Mouse (Mus musculus): ENCODE results near the gene Rtn4rl1. TPM values are rescaled to one million over a fixed set of nuclear protein-coding genes. Genes with fewer than 3 reads are reported as not detected.

The Rtn4rl1 gene
- polyA plus RNA-seq, 1 experiment from 2014 or later: 1.2 TPM

DNA sequence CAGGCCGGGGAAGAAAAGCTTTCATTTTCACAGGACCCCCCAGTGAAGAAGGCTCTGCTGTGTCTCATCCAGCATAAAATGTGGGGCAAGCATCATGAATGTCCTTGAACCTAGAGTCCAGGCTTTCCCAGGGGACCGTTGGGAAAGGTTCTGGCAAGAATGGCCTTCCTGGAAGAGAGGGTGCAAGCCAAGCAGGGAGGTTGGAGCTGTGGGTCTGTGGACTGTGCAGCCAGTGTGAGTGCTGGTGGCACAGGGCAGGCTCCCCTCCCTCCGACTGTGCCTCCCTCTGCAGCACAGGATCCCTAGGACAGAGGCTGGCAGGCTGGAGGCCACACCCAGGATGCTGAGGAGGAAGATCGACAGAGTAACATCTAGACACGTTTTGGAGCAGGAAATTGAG is 69.2 kb downstream of the Rtn4rl1 start:
- Histone ChIP-seq H3K4me3 (no peak overlapping the region), H3K27ac (no peak overlapping the region), H3K9me3 (replicated peaks) (no peaks in the 10 kb centered on the region), H3K9ac (no peak overlapping the region), H3K4me1 (peaks cover 29% of the 10 kb centered on the region), H3K36me3 (no peaks in the 10 kb centered on the region), H3K4me2 (no peak overlapping the region), H3K27me3 (replicated peaks) (peaks cover 26% of the 10 kb centered on the region; the same call in 1 of the 2 replicates)
- no peak for ATAC-seq
- 25% methylated on average over 5 of the region's 5 CpGs for WGBS (ENCODE audit: insufficient replicate concordance)

DNA sequence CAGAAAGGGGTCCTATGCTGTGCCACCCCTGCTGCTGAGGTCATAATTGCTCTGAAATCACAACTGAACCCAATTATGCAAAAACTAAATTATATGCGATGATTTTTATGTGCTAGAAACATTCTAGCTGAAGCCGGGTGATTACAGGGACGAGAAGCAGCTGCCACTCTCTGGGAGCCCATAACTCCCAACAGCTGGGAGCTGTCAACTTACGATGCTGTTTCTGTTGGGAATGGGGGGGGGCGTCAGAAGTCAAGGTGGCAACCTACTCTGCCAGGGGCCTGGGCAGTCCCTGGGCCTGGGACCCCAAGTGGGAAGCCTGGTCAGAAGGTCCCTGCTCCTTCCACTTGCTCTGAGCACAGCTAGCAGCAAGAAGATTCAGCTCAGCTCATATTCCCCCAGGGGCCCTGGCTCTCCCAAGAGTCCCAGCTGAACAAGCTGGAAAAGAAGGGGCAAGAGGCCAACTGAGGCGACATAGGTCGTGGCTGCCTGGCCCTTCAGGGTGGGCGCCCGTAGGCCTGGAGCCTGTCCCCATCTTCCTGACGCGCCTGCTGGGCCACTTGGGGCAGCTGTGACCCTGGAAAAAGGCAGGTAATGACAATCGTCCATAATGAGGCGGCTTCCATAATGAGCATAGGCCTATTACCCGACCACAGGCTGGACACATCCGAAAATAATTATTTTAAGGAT is 69.8 kb downstream of the Rtn4rl1 start:
- WGBS (ENCODE audit: insufficient replicate concordance): 73% methylated on average over 15 of the region's 15 CpGs
- Histone ChIP-seq H3K36me3 (no peaks in the 10 kb centered on the region), H3K27me3 (replicated peaks) (peaks cover 26% of the 10 kb centered on the region; the same call in 1 of the 2 replicates), H3K27ac (no peak overlapping the region), H3K4me2 (no peak overlapping the region), H3K9me3 (replicated peaks) (no peaks in the 10 kb centered on the region), H3K9ac (no peak overlapping the region), H3K4me1 (peaks cover 33% of the 10 kb centered on the region), H3K4me3 (no peak overlapping the region)
- ATAC-seq: no peak

DNA sequence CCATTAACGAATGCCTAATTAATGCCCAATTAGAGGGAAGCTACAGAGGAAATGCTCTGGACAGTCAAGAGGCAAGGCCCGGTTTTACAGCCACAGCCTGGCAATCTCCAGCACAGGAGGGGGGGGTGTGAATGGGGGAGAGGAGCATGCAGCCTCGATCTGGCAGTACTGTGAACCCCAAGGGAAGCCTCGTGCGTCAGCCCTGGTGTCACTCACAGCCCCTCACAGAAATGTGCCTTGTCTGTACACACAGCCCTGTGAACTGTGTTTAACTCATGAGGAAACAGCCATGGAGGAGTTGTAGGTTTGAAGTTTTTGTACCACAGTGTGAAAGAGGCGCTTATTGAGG is 70.4 kb downstream of the Rtn4rl1 start:
- H3K36me3 ChIP-seq: no peaks in the 10 kb centered on the region
- no peak overlapping the region for H3K4me2 ChIP-seq
- 70% methylated on average over 6 of the region's 6 CpGs for WGBS (ENCODE audit: insufficient replicate concordance)
- ATAC-seq: no peak
- no peaks in the 10 kb centered on the region for H3K9me3 ChIP-seq (replicated peaks)
- H3K27me3 ChIP-seq (replicated peaks): peaks cover 26% of the 10 kb centered on the region; the same call in 1 of the 2 replicates
- no peak overlapping the region for H3K27ac ChIP-seq
- H3K9ac ChIP-seq: no peak overlapping the region
- H3K4me3 ChIP-seq: no peak overlapping the region
- H3K4me1 ChIP-seq: peaks cover 37% of the 10 kb centered on the region

DNA sequence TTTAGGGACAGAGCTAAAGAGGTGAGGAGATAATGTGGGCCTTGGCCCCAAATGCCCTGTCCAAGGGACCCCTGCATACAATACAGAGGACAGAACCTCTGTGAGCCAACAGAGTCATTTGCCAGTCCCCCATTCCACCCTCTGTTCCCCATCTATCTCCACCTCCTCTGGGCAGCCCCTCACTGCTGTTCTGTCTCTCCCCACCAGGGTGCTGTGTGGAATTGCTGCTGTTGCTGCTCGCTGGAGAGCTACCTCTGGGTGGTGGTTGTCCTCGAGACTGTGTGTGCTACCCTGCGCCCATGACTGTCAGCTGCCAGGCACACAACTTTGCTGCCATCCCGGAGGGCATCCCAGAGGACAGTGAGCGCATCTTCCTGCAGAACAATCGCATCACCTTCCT is 71.0 kb downstream of the Rtn4rl1 start:
- 69% methylated on average over 6 of the region's 6 CpGs for WGBS (ENCODE audit: insufficient replicate concordance)
- no peak for ATAC-seq

DNA sequence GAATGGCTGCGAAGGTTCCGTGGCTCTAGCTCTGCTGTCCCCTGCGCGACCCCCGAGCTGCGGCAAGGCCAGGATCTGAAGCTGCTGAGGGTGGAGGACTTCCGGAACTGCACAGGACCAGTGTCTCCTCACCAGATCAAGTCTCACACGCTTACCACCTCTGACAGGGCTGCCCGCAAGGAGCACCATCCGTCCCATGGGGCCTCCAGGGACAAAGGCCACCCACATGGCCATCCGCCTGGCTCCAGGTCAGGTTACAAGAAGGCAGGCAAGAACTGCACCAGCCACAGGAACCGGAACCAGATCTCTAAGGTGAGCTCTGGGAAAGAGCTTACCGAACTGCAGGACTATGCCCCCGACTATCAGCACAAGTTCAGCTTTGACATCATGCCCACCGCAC is 72.0 kb downstream of the Rtn4rl1 start:
- WGBS (ENCODE audit: insufficient replicate concordance): 70% methylated on average over 15 of the region's 15 CpGs
- Histone ChIP-seq H3K27me3 (replicated peaks) (peaks cover 23% of the 10 kb centered on the region; the same call in 1 of the 2 replicates), H3K4me1 (peaks cover 53% of the 10 kb centered on the region), H3K9me3 (replicated peaks) (no peaks in the 10 kb centered on the region), H3K36me3 (no peaks in the 10 kb centered on the region), H3K9ac (no peak overlapping the region), H3K27ac (no peak overlapping the region), H3K4me3 (no peak overlapping the region), H3K4me2 (no peak overlapping the region)
- ATAC-seq: no peak

More for the DNA sequence above, 71.0 kb downstream of the Rtn4rl1 start:
- Histone ChIP-seq H3K4me2 (no peak overlapping the region), H3K27ac (no peak overlapping the region), H3K4me1 (peaks cover 43% of the 10 kb centered on the region), H3K4me3 (no peak overlapping the region), H3K9me3 (replicated peaks) (no peaks in the 10 kb centered on the region), H3K9ac (no peak overlapping the region), H3K36me3 (no peaks in the 10 kb centered on the region), H3K27me3 (replicated peaks) (peaks cover 26% of the 10 kb centered on the region; the same call in 1 of the 2 replicates)

DNA sequence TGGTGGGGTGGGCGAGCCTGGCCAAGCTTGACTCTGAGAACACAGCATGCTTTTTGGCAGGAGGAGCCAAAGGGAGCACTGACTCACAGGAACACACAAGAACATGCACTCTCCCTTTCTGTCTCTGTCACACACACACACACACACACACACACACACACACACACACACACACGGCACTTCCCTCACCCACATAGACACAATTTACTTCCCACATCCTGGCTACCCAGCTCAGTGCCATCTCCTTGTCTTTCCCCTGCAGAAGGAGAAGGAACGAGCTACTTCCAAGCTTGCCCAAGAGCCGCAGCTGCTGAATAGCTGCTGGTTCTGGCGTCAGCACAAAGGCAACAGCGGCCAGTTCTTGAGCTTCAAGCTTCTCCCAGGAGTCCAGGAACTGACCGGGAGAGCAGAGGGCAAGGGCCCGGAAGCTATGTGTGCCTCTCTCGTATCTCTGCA is 74.3 kb downstream of the Rtn4rl1 start:
- Histone ChIP-seq H3K27ac (no peak overlapping the region), H3K4me1 (peaks cover 47% of the 10 kb centered on the region), H3K27me3 (replicated peaks) (peaks cover 15% of the 10 kb centered on the region; the same call in 1 of the 2 replicates), H3K36me3 (no peaks in the 10 kb centered on the region), H3K4me2 (no peak overlapping the region), H3K4me3 (no peak overlapping the region), H3K9me3 (replicated peaks) (no peaks in the 10 kb centered on the region), H3K9ac (no peak overlapping the region)
- WGBS (ENCODE audit: insufficient replicate concordance): 50% methylated on average over 9 of the region's 9 CpGs
- ATAC-seq: no peak

DNA sequence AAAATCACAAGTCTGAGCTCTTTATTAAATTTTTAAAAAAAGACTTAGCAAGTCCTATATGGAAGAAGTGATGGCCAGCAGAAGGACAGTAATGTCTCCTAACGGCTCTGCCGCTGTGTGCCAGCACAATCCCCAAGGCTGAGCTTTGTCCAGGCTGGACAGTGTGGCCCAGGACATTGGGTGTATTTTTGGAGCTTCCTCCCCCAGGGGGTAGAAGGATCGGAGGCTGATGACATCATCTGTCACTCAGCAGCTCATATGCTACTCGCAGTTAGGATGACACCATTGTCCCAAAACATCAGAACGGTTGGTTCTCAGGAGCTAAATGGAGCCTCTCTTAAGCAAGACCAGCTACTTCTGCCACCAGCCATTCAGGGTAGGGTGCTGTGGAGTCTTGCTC is 74.9 kb downstream of the Rtn4rl1 start:
- no peak overlapping the region for H3K4me3 ChIP-seq
- H3K9ac ChIP-seq: no peak overlapping the region
- no peak for ATAC-seq
- H3K9me3 ChIP-seq (replicated peaks): no peaks in the 10 kb centered on the region
- no peak overlapping the region; the same call in 1 of the 2 replicates for H3K4me2 ChIP-seq
- WGBS (ENCODE audit: insufficient replicate concordance): 60% methylated on average over 5 of the region's 5 CpGs
- peaks cover 48% of the 10 kb centered on the region for H3K4me1 ChIP-seq
- peaks cover 19% of the 10 kb centered on the region for H3K27me3 ChIP-seq (replicated peaks)
- H3K36me3 ChIP-seq: no peaks in the 10 kb centered on the region
- no peak overlapping the region; the same call in 1 of the 2 replicates for H3K27ac ChIP-seq

DNA sequence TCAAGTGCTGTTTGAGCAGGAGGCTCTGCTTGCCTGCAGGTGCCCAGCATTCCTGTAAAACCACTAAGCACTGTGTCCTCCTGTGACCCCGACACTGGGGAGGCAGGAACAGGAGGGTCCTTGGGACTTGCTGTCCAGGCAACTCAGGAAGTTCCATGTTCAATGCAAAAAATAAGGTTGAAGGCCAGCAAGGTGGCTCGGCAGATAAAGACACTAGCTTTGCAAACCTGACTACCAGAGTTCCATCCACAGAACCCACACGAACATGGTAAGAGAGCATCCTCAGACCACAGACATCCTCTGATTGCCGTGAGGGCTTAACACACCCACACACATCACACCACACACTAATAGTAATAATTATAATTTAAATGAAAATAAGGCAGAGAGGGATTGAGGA is 75.6 kb downstream of the Rtn4rl1 start:
- no peaks in the 10 kb centered on the region for H3K9me3 ChIP-seq (replicated peaks)
- ATAC-seq: no peak
- H3K27ac ChIP-seq: peak overlapping the region; percentile 86
- H3K36me3 ChIP-seq: no peaks in the 10 kb centered on the region
- no peak overlapping the region for H3K9ac ChIP-seq
- H3K27me3 ChIP-seq (replicated peaks): peaks cover 24% of the 10 kb centered on the region
- no peak overlapping the region for H3K4me3 ChIP-seq
- 15% methylated on average over 4 of the region's 4 CpGs for WGBS (ENCODE audit: insufficient replicate concordance)
- peaks cover 48% of the 10 kb centered on the region for H3K4me1 ChIP-seq
- H3K4me2 ChIP-seq: peak overlapping the region; percentile 65

DNA sequence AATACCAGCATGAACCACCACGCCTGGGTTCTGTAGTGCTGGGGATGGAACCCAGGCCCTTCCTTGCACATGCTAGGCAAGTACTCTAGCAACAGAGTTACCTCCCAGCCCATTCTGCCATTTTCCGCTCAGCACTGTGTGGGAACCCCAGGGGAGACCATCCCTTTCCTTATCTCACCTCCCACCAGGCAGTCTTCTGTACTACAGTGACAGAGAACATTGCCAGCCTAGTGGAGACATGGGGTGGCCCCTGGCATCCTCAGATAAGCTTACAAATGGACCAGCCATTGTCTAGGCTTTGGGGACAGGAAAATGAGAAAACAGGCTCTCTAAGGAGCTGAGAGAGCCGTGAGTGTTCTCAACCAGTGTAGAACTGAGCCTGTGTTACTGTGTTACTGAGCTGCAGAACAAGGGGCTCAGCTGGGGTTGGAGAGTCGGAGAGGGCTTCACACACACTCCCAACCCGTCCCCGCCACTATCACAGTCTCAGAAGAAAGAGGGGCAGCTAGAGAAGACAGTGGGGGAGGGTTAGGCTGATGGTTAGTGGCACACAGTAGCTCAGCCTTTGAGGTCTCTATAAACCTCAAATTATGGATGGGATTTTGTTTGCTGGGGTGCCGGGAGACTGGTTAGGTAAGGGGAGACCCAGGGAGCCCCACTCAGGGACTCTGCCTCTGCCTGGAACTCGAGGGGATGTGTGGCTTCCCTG is 76.8 kb downstream of the Rtn4rl1 start:
- Histone ChIP-seq H3K9ac (peak overlapping the region; percentile 49), H3K4me2 (peak overlapping the region; percentile 65), H3K4me3 (0 out of 2 replicates have a peak overlapping the region, but pooled peaks have one; percentile 13), H3K36me3 (no peaks in the 10 kb centered on the region), H3K27me3 (replicated peaks) (peaks cover 20% of the 10 kb centered on the region), H3K4me1 (peaks cover 57% of the 10 kb centered on the region), H3K9me3 (replicated peaks) (no peaks in the 10 kb centered on the region), H3K27ac (peak overlapping the region; percentile 86)
- WGBS (ENCODE audit: insufficient replicate concordance): 33% methylated on average over 8 of the region's 8 CpGs
- ATAC-seq: peak; percentile 98

DNA sequence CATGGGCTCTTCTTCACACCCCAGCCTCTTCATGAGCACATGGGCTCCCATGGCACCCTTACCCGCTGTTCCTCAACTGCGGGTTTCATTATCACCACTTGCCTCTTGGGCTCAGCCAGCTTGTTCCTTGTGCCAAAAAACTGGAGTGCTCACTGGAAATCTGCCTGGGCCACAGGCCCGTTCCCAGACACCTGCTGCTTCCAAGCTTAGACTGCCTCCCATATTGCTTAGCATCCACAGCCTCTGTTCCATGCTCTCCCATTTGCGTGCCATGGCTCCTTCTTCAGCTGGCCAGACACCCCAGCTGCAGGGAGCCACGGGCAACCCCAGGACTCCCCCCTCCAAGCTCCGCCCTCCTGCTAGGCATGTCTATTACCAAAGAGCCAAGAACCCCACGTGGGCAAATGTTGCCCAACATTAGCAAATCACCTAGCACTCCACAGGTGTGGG is 77.4 kb downstream of the Rtn4rl1 start:
- H3K27ac ChIP-seq: peak overlapping the region; percentile 86
- peaks cover 57% of the 10 kb centered on the region for H3K4me1 ChIP-seq
- WGBS (ENCODE audit: insufficient replicate concordance): 51% methylated on average over 7 of the region's 7 CpGs
- H3K27me3 ChIP-seq (replicated peaks): peaks cover 20% of the 10 kb centered on the region
- H3K36me3 ChIP-seq: no peaks in the 10 kb centered on the region
- peak overlapping the region; percentile 49 for H3K9ac ChIP-seq
- peak overlapping the region; percentile 65 for H3K4me2 ChIP-seq
- 0 out of 2 replicates have a peak overlapping the region, but pooled peaks have one; percentile 13 for H3K4me3 ChIP-seq
- ATAC-seq: no peak
- H3K9me3 ChIP-seq (replicated peaks): no peaks in the 10 kb centered on the region

DNA sequence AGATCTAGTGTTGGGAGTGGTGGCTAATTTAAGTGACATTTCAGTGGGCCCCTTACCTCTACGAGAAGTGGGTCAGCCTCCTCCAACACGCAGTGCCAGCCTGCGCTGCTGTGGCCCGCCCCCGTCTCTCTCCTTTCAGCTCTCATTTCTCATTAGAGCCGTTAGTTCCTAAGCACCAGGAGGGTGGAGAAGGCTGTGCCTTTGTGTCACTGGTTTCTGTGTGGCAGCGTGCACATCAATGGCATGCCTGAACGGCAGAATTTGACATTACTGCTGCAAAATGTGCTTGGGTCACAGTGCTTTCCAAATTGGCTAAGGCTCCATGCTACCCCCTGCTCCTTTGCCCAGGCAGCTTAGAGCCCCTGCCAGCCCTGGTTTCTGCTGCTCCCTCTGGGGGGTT is 79.9 kb downstream of the Rtn4rl1 start:
- 45% methylated on average over 8 of the region's 8 CpGs for WGBS (ENCODE audit: insufficient replicate concordance)
- no peak for ATAC-seq
- Histone ChIP-seq H3K36me3 (no peaks in the 10 kb centered on the region), H3K4me1 (peaks cover 49% of the 10 kb centered on the region), H3K27me3 (replicated peaks) (peaks cover 17% of the 10 kb centered on the region; the same call in 1 of the 2 replicates), H3K4me2 (no peak overlapping the region), H3K9me3 (replicated peaks) (no peaks in the 10 kb centered on the region), H3K27ac (no peak overlapping the region), H3K9ac (no peak overlapping the region), H3K4me3 (no peak overlapping the region)

DNA sequence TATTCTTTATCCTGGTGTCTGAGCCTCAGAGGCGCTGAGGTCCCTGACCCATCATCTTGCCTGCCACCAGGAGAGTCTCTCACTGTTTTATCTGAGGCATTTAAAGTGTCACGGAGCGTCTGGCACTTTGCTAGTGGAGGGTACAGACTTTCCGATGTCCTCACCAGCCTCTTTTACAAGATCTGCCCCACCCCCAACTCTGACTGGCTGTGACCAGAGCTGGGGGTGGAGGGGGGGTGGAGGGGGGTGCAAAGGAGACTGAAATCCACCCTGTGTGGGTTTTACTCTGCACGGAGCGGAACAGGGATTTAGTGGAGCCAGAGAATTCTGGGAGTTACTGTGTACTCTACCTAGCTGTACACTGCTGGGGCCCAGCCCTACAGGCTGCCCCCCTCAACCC is 81.5 kb downstream of the Rtn4rl1 start:
- WGBS (ENCODE audit: insufficient replicate concordance): 55% methylated on average over 6 of the region's 6 CpGs
- no peak overlapping the region for H3K4me3 ChIP-seq
- no peak overlapping the region for H3K4me2 ChIP-seq
- peaks cover 17% of the 10 kb centered on the region; the same call in 1 of the 2 replicates for H3K27me3 ChIP-seq (replicated peaks)
- no peaks in the 10 kb centered on the region for H3K36me3 ChIP-seq
- no peak overlapping the region for H3K27ac ChIP-seq
- H3K9ac ChIP-seq: no peak overlapping the region
- ATAC-seq: no peak
- no peaks in the 10 kb centered on the region for H3K9me3 ChIP-seq (replicated peaks)
- H3K4me1 ChIP-seq: peaks cover 48% of the 10 kb centered on the region
